Mouse (Mus musculus) kidney, adult 2 months (tissue): Measurements from ENCODE around the gene Nedd1. TPM values are rescaled to one million over a fixed set of nuclear protein-coding genes. Genes with fewer than 3 reads are reported as not detected.

Source experiments
- DNase-seq: peaks from one replicate; pipeline ENCODE4 v3.0.0; 2021
- H3K27ac ChIP-seq: fragments of 200-500 bp; 2 replicates; pipeline ENCODE4 v1.5.1; 2012; ENCODE audit warnings: low read depth, low read length, control low read depth, inconsistent platforms; ENCODE audit not compliant: insufficient read depth
- H3K27me3 ChIP-seq: fragments of 200-500 bp; replicated peaks from 2 replicates; pipeline ENCODE4 v1.6.1; 2012; ENCODE audit warnings: mild to moderate bottlenecking, moderate library complexity, low read length, inconsistent platforms; ENCODE audit not compliant: control insufficient read depth, insufficient read depth
- H3K36me3 ChIP-seq: fragments of 200-500 bp; 2 replicates; pipeline ENCODE4 v1.6.1; 2012; ENCODE audit warnings: mild to moderate bottlenecking, moderate library complexity, low read length, inconsistent platforms; ENCODE audit not compliant: control insufficient read depth, insufficient read depth
- H3K4me1 ChIP-seq: fragments of 200-500 bp; 2 replicates; pipeline ENCODE4 v1.6.1; 2011; ENCODE audit warnings: low read length; ENCODE audit not compliant: control insufficient read depth, insufficient read depth
- H3K4me3 ChIP-seq: fragments of 200-500 bp; 2 replicates; pipeline ENCODE4 v1.5.1; 2011; ENCODE audit warnings: mild to moderate bottlenecking, low read depth, low read length, control low read depth; ENCODE audit not compliant: insufficient read depth
- CTCF ChIP-seq: fragments of 200-500 bp; conservative IDR thresholded peaks from 2 replicates; pipeline ENCODE4 v1.5.1; 2011; ENCODE audit warnings: low read depth, mild to moderate bottlenecking, control low read depth, low read length, moderate library complexity, mixed read lengths; ENCODE audit not compliant: insufficient read depth, insufficient read length
- POLR2A ChIP-seq: fragments of 200-500 bp; IDR thresholded peaks from one replicate; pipeline ENCODE4 v1.6.1; 2011; ENCODE audit warnings: low read depth, low read length, control low read depth
- WGBS: fragments of 180-500 bp; shearing (Covaris S2); methylation state at CpG from one replicate; pipeline ENCODE4 v1.1.7; 2018; 5-methylcytosine and 5-hydroxymethylcytosine counted together
- polyA plus RNA-seq: library from polyadenylated mRNA; depleted of rRNA; stranded (reverse); fragments of >200 nt; gene quantifications from 2 replicates; pipeline ENCODE4 v1.2.3, GENCODE M21; 2012

Gene Nedd1
- polyA plus RNA-seq, 1 experiment = 5.1 TPM

DNA sequence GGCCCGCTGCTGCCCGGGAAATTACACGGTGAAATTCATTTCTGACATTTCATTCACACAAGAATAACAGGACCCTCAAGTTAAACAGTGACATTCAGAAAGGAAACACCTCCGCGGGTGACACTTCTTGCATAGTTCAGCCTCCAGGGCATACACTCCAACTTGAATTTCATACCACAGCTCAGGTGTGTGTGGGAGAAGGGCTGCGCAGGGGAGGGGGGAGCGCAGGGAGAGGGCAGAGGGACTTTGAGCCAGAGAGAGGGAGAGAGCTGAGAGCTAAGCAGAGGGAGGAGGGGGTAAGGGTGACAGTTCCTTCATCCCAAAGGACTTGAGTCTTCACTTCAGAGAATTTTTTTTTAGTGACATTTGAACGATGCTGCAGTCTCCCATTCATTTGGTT, 78.2 kb downstream of the Nedd1 start:
- Histone ChIP-seq H3K27me3 (no peaks in the 10 kb centered on the region), H3K4me1 (no peaks in the 10 kb centered on the region), H3K4me3 (no peak overlapping the region), H3K27ac (no peak overlapping the region), H3K36me3 (no peaks in the 10 kb centered on the region)
- 36% methylated on average over 8 of the region's 8 CpGs for WGBS
- DNase-seq = no peak
- no peak for TF ChIP-seq CTCF
- TF ChIP-seq POLR2A = no peak

GRCm38 (mm10) chr10:92641032-92641431, 81.2 kb downstream of the Nedd1 start:
- H3K4me3 ChIP-seq = no peak overlapping the region
- DNase-seq = no peak
- no peaks in the 10 kb centered on the region for H3K4me1 ChIP-seq

More at GRCm38 (mm10) chr10:92641032-92641431, 81.2 kb downstream of the Nedd1 start:
- H3K27me3 ChIP-seq = no peaks in the 10 kb centered on the region
- no peak overlapping the region for H3K27ac ChIP-seq
- no peaks in the 10 kb centered on the region for H3K36me3 ChIP-seq
- TF ChIP-seq CTCF (no peak), POLR2A (no peak)
